Mouse (Mus musculus) naive thymus-derived CD4-positive, alpha-beta T cell, adult 2 months (primary cell): ENCODE data around the gene Mtcp1.

ENCODE experiments used
- DNase-seq: peaks from one replicate; pipeline ENCODE4 v3.0.0-alpha.2; 2011; ENCODE audit warnings: low read depth

Gene Mtcp1

GRCm38 (mm10) chrX:75415936-75416785 lies at the start of gene Mtcp1, which contains the start of the genes Cmc4 and Brcc3:
Gene Mtcp1 (minus strand): TSS chrX:75416588.
Gene Cmc4 (minus strand): TSS chrX:75416584.
Gene Brcc3 (plus strand): TSS chrX:75416628.
- peak; percentile 92 for DNase-seq

- DNase-seq, result no peak
Measured at GRCm38 (mm10) chrX:75454597-75454996, 38.2 kb upstream of the Mtcp1 start.

- DNase-seq, result no peak
Measured at GRCm38 (mm10) chrX:75409711-75410110, 6.7 kb downstream of the Mtcp1 start.

- DNase-seq, result no peak
Measured at GRCm38 (mm10) chrX:75403350-75403749, 13.0 kb downstream of the Mtcp1 start.

- no peak for DNase-seq
Measured at GRCm38 (mm10) chrX:75402668-75403067, 13.7 kb downstream of the Mtcp1 start.

- no peak for DNase-seq
Measured at GRCm38 (mm10) chrX:75399471-75399870, 16.9 kb downstream of the Mtcp1 start.

GRCm38 (mm10) chrX:75382195-75382771 lies 34.1 kb downstream of the Mtcp1 start, which contains the start of the genes Fundc2 and F8:
Gene Fundc2 (plus strand): TSS chrX:75382399.
Gene F8 (minus strand): TSS chrX:75382615.
- DNase-seq, result peak; percentile 84

- no peak for DNase-seq
Measured at GRCm38 (mm10) chrX:75381699-75382098, 34.7 kb downstream of the Mtcp1 start.

GRCm38 (mm10) chrX:75381176-75381575 lies 35.2 kb downstream of the Mtcp1 start:
- no peak for DNase-seq

- no peak for DNase-seq
Measured at GRCm38 (mm10) chrX:75376815-75377214, 39.6 kb downstream of the Mtcp1 start.

GRCm38 (mm10) chrX:75372666-75373425 lies 43.5 kb downstream of the Mtcp1 start:
- DNase-seq, result no peak

GRCm38 (mm10) chrX:75370197-75370596 lies 46.2 kb downstream of the Mtcp1 start:
- DNase-seq, result no peak
